Mouse (Mus musculus) midbrain, postnatal 0 days (tissue): ENCODE measurements at regions not wholly inside any gene's neighbourhood (a gene's known extent, or its start where the extent isn't known, plus 50 kb on each side); places are given as distances from the start of the nearest gene placed in this dataset.

Experiments used
- ATAC-seq: fragments of 200-750 bp; cut with Nextera tagmentation; 2 replicates; pipeline ENCODE4 v1.8.0; 2017; ENCODE audit warnings: moderate number of reproducible peaks, mild to moderate bottlenecking, moderate TSS enrichment, moderate library complexity; ENCODE audit not compliant: low FRiP score
- DNase-seq: peaks from one replicate; pipeline ENCODE4 v3.0.0-alpha.2; 2015; ENCODE audit warnings: low spot score
- H3K27ac ChIP-seq: fragments of 300-500 bp; sonication (generic); 2 replicates; pipeline ENCODE4 v1.5.1; 2014; ENCODE audit warnings: low read depth, mild to moderate bottlenecking, low read length, mixed read lengths
- H3K27me3 ChIP-seq: fragments of 300-500 bp; sonication (generic); 2 replicates; pipeline ENCODE4 v1.6.1; 2014; ENCODE audit warnings: low read length, control low read depth, mixed read lengths; ENCODE audit not compliant: insufficient read depth
- H3K36me3 ChIP-seq: fragments of 300-500 bp; sonication (generic); 2 replicates; pipeline ENCODE4 v1.6.1; 2014; ENCODE audit warnings: low read length, control low read depth, mixed read lengths; ENCODE audit not compliant: insufficient read depth
- H3K4me1 ChIP-seq: fragments of 300-500 bp; sonication (generic); 2 replicates; pipeline ENCODE4 v1.6.1; 2014; ENCODE audit warnings: mild to moderate bottlenecking, control low read depth, antibody characterized with exemption, low read length, mixed read lengths; ENCODE audit not compliant: insufficient read depth
- H3K4me2 ChIP-seq: fragments of 300-500 bp; sonication (generic); 2 replicates; pipeline ENCODE4 v1.6.1; 2014; ENCODE audit warnings: low read depth, mild to moderate bottlenecking, low read length, mixed read lengths; ENCODE audit not compliant: poor library complexity, severe bottlenecking
- H3K4me3 ChIP-seq: fragments of 300-500 bp; sonication (generic); 2 replicates; pipeline ENCODE4 v1.5.1; 2014; ENCODE audit warnings: low read depth, mild to moderate bottlenecking, low read length, moderate library complexity
- H3K9ac ChIP-seq: fragments of 300-500 bp; sonication (generic); replicated peaks from 2 replicates; pipeline ENCODE4 v1.6.1; 2014; ENCODE audit warnings: mild to moderate bottlenecking, low read length, moderate library complexity, mixed read lengths; ENCODE audit not compliant: poor library complexity, severe bottlenecking
- H3K9me3 ChIP-seq: fragments of 300-500 bp; sonication (generic); 2 replicates; pipeline ENCODE4 v1.6.1; 2016; ENCODE audit warnings: low read length, control low read depth
- CTCF ChIP-seq: IDR thresholded peaks from 2 replicates; pipeline ENCODE4 v1.5.1; 2016; ENCODE audit warnings: antibody characterized with exemption, mild to moderate bottlenecking
- WGBS: fragments of 180-500 bp; shearing (Covaris S2); extraction: QIAGEN DNeasy Blood & Tissue Kit; methylation state at CpG from one replicate; pipeline ENCODE4 v1.1.7; 2014; 5-methylcytosine and 5-hydroxymethylcytosine counted together

DNA sequence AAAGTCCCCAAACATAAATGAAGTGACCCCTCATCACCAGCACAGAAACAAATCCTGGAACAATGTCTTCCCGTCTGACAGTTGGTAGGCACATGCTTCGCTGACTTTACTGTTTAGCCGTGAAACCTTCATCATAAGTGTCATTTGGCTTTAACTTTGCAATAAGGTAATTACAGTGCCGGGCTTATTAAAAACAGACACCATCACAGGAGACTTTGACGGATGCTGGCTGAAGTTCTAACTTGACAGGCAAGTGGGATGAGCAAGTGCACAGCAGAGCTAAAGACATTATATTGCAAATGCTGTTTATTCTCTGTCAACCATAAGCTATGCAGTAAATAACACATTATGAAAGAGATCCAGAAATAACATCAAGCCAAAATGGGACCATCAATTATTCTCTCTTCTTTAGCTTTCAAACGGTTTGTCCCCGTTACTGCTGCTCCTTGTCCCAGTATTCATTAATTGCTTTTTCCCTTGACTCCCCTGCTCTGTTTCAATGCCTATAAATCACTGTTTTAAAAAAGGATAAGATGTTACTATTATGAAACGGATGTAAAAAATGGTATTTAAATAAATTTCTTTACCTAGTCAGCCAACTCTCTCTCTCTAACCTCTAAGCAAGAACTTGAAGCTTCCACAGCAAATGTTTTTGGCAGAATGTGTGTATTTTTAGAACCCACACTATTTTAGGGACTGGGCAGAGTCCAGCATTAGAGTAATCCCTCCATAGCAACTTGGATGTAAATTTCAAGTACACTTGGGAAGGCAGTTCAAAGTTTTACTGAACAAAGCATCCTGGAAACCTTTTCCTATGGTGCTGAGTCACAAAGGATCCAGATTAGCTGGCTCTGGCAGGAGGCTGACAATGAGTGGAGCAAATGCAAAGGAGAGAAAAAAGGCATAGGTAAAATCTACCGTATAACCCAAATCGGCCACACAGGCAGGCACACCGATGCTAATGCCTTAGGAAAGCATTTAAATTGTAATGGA is 464.4 kb downstream of the Rps29 start:
- Histone ChIP-seq H3K36me3 (no peaks in the 10 kb centered on the region), H3K4me2 (no peak overlapping the region), H3K4me3 (no peak overlapping the region), H3K27me3 (no peaks in the 10 kb centered on the region), H3K4me1 (no peaks in the 10 kb centered on the region; the same call in 1 of the 2 replicates), H3K27ac (no peak overlapping the region), H3K9me3 (no peaks in the 10 kb centered on the region), H3K9ac (no peak overlapping the region)
- ATAC-seq = no peak
- TF ChIP-seq CTCF = no peak
- WGBS = 48% methylated on average over 11 of the region's 11 CpGs
- peak; percentile 47 for DNase-seq

DNA sequence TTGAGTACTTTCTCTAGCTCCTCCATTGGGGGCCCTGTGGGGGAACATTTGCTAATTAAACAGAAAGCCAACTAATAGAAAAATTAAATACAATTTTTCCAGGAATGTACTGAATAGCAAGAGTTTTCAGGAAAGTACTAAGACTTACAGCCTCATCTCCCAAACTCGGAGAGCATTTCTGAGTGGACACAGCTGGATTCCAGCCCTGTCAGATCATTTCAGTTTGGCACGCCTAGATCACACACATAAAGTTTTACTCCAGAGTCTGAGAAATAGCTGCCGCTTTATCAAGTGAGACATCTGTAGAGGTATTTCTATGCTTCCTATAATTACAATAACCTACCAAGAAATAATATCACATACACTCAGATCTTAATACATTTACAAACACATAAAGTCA is 470.7 kb downstream of the Rps29 start:
- no peak overlapping the region for H3K4me2 ChIP-seq
- H3K4me3 ChIP-seq = no peak overlapping the region
- 80% methylated on average over 3 of the region's 3 CpGs for WGBS
- H3K9me3 ChIP-seq = no peaks in the 10 kb centered on the region
- no peak for TF ChIP-seq CTCF
- no peaks in the 10 kb centered on the region for H3K36me3 ChIP-seq
- no peaks in the 10 kb centered on the region for H3K27me3 ChIP-seq
- DNase-seq = no peak
- H3K9ac ChIP-seq = no peak overlapping the region
- no peak for ATAC-seq
- no peaks in the 10 kb centered on the region for H3K4me1 ChIP-seq
- H3K27ac ChIP-seq = no peak overlapping the region

DNA sequence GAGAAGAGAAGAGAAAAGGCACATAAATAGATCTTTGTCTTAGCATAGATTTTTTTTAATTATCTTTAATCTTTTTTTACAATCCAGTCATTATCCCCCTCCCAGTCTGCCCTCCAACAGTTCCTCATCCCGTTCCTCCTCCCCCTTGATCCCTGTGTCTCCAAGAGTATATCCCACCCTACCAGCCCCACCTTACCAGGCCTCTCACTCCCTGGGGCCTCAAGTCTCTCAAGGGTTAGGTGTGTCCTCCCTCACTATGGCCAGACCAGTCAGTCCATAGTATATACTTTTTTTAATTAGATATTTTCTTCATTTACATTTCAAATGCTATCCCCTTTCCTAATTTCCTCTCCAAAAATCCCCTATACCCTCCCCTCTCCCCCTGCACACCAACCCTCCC is 475.1 kb downstream of the Rps29 start:
- no peaks in the 10 kb centered on the region for H3K36me3 ChIP-seq
- no peak overlapping the region for H3K9ac ChIP-seq
- no peak for DNase-seq
- no peak overlapping the region for H3K4me2 ChIP-seq
- no peaks in the 10 kb centered on the region for H3K9me3 ChIP-seq
- no peak for ATAC-seq
- no peak for TF ChIP-seq CTCF
- H3K4me3 ChIP-seq = no peak overlapping the region
- no peak overlapping the region for H3K27ac ChIP-seq
- no peaks in the 10 kb centered on the region for H3K4me1 ChIP-seq
- WGBS = 13% methylated on average over 1 of the region's 1 CpGs
- H3K27me3 ChIP-seq = no peaks in the 10 kb centered on the region

DNA sequence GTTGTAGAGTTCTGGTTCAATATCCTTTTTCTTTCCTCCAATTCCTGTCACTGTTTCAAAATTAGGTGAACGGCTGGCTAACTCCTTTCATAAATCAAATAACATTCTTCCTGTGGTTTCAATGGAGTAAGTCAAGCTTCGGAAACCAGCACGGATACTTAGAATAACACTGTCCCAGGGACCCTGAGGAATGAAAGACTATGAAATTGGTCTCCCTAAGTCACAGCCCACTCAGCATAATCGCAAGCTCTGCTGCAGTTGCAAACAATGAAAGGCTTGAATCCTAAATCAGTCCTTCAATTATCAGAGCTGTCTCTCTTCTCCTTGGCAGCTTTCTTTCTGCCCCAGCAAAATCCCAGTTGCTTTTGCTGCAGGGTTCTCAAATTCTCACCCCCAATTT is 475.8 kb downstream of the Rps29 start:
- peak; percentile 55 for DNase-seq
- no peak overlapping the region for H3K4me2 ChIP-seq
- H3K27me3 ChIP-seq = no peaks in the 10 kb centered on the region
- H3K4me1 ChIP-seq = no peaks in the 10 kb centered on the region
- ATAC-seq = no peak
- no peaks in the 10 kb centered on the region for H3K9me3 ChIP-seq
- H3K27ac ChIP-seq = no peak overlapping the region
- H3K9ac ChIP-seq = no peak overlapping the region
- no peaks in the 10 kb centered on the region for H3K36me3 ChIP-seq
- WGBS = 13% methylated on average over 4 of the region's 4 CpGs
- no peak for TF ChIP-seq CTCF
- no peak overlapping the region for H3K4me3 ChIP-seq

DNA sequence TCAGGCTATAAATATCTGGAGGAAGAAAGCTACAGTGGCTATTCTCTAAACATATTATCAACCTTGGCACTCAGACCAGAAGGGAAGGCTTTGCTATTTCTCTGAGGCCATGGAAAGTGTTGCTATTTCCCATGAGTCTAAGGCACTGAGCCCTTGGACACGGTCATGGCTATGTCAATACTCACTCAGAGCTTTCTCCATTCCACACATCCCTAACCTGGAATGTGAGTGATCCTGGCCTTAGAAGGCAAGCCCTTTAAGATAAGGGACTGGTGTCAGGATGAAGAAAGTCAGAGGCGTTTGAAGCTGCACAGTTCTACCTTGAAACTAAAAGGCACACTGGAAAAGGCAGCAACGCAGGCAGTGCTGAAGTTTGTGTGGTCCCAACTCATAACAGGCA is 478.3 kb downstream of the Rps29 start:
- Histone ChIP-seq H3K36me3 (no peaks in the 10 kb centered on the region), H3K27me3 (no peaks in the 10 kb centered on the region), H3K4me2 (no peak overlapping the region), H3K4me3 (no peak overlapping the region), H3K4me1 (no peaks in the 10 kb centered on the region), H3K27ac (no peak overlapping the region), H3K9me3 (no peaks in the 10 kb centered on the region), H3K9ac (no peak overlapping the region)
- TF ChIP-seq CTCF = no peak
- ATAC-seq = no peak
- DNase-seq = no peak
- whole genome bisulfite sequencing = 89% methylated on average over 3 of the region's 3 CpGs

DNA sequence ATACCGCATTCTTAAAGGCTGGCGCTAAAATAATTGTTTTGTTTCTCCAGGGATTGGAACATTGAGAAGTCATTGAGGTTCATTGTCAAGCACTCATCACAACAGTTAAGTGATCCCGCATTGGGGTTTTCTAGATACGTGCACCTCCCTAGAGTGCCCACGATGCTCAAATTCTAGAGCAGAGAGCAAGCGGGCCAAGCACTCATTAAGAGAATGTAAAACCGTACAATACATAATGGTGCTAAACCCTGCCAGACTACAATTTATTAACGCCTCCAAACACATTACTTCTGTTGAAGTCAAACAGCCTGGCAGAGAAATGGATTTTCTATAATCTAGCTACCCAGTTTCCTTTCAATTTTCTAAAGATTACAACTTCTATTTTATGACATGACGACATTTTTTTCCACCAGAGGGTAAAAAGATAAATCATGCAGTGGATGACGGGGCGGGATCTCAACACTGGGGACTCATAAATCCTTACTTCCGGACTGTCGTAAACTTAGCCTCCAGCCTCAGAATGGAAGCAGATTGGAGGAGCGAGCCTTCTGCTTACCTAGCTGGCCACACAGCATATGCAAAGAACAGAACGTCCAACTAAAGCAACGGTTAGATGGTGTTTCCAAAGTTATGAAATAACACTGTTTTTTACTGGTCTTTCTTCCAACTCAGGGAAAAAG is 482.8 kb downstream of the Rps29 start:
- no peak overlapping the region for H3K27ac ChIP-seq

More for the DNA sequence above, 482.8 kb downstream of the Rps29 start:
- Histone ChIP-seq H3K27me3 (no peaks in the 10 kb centered on the region), H3K4me1 (no peaks in the 10 kb centered on the region), H3K9ac (no peak overlapping the region), H3K36me3 (no peaks in the 10 kb centered on the region), H3K4me3 (no peak overlapping the region), H3K9me3 (no peaks in the 10 kb centered on the region), H3K4me2 (no peak overlapping the region)
- DNase-seq (no peak), ATAC-seq (no peak)
- TF ChIP-seq CTCF = no peak
- WGBS = 91% methylated on average over 16 of the region's 16 CpGs
